Mouse (Mus musculus): ENCODE results near the gene Mark4. TPM values are rescaled to one million over a fixed set of nuclear protein-coding genes. Genes with fewer than 3 reads are reported as not detected.

Gene Mark4
- polyA plus RNA-seq, 1 experiment from 2014 or later = 16.4 TPM

DNA sequence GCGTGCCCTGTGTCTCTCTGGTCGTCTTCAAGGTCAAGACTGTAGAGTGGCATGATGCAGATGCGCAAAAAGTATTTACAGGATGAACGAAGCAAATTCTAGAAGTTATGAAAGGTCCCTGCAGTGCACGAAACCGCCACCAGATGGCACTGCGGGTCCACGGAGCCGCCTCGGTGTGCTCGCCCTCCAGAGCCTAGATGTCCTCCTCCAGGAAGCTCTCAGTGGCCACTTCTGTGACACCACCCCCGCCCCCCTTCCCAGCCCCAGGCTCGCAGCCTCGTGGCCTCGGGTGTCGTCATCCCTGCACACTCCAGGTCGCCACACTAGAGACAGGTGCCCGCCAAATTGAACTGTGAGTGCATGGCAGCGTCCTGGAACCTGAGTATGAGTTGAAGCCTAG, 53.2 kb downstream of the Mark4 start:
- no peak overlapping the region for H3K4me2 ChIP-seq (ENCODE audit: low read depth)
- no peak overlapping the region for H3K27ac ChIP-seq (ENCODE audit: low read depth, low read length)
- no peak overlapping the region for H3K4me3 ChIP-seq (ENCODE audit: low read depth, low read length)
- H3K9ac ChIP-seq (ENCODE audit: low read length) = no peak overlapping the region
- DNase-seq (ENCODE audit: low spot score) = peak; percentile 87
- no peaks in the 10 kb centered on the region for H3K36me3 ChIP-seq (ENCODE audit: control insufficient read depth, insufficient read depth, low read length)
- H3K4me1 ChIP-seq (ENCODE audit: control insufficient read depth, insufficient read depth, low read length) = peaks cover 7% of the 10 kb centered on the region; the same call in 1 of the 2 replicates
- H3K27me3 ChIP-seq (ENCODE audit: control insufficient read depth, insufficient read depth, low read length) = peaks cover 31% of the 10 kb centered on the region
- peak; percentile 71 for ATAC-seq (ENCODE audit: insufficient read depth, low FRiP score, low TSS enrichment)
- H3K9me3 ChIP-seq (ENCODE audit: control insufficient read depth, low read length) = 0 out of 2 replicates have a peak, but pooled peaks cover 3% of the 10 kb centered on the region
- 2% methylated on average over 19 of the region's 19 CpGs for WGBS

DNA sequence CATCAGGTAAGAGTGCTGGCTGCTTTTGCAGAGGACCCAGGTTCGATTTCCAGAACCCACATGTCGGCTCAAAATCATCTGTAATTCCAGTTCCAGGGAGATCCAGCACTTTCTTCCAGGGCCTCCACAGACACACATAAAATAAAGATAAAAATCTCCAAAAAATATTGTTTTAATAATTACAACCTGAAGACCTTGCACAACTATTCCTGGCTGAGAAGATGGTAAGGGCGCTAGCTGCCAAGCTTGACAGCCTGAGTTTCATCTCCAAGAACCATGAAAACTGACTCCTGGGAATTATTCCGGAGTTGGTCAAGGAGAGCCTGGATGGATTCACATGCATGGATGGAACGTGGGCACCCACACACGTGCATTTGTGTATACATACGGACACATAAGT, 54.1 kb downstream of the Mark4 start, which contains the start of gene Ckm:
TSS of gene Ckm (plus strand) at position 301 of the 400 bp plus-strand sequence.
- Histone ChIP-seq H3K4me2 (ENCODE audit: low read depth) (peak within 1 kb of the TSS; percentile 88), H3K9me3 (ENCODE audit: control insufficient read depth, low read length) (0 out of 2 replicates have a peak, but pooled peaks cover 3% of the 10 kb centered on the region), H3K36me3 (ENCODE audit: control insufficient read depth, insufficient read depth, low read length) (no peaks in the 10 kb centered on the region), H3K27ac (ENCODE audit: low read depth, low read length) (no peak within 1 kb of the TSS), H3K4me1 (ENCODE audit: control insufficient read depth, insufficient read depth, low read length) (peaks cover 10% of the 10 kb centered on the region; the same call in 1 of the 2 replicates), H3K9ac (ENCODE audit: low read length) (peak within 1 kb of the TSS; percentile 45), H3K27me3 (ENCODE audit: control insufficient read depth, insufficient read depth, low read length) (peaks cover 34% of the 10 kb centered on the region), H3K4me3 (ENCODE audit: low read depth, low read length) (peak within 1 kb of the TSS; percentile 52)
- DNase-seq (ENCODE audit: low spot score) (no peak), ATAC-seq (ENCODE audit: insufficient read depth, low FRiP score, low TSS enrichment) (no peak)
- WGBS = 55% methylated on average over 7 of the region's 7 CpGs

DNA sequence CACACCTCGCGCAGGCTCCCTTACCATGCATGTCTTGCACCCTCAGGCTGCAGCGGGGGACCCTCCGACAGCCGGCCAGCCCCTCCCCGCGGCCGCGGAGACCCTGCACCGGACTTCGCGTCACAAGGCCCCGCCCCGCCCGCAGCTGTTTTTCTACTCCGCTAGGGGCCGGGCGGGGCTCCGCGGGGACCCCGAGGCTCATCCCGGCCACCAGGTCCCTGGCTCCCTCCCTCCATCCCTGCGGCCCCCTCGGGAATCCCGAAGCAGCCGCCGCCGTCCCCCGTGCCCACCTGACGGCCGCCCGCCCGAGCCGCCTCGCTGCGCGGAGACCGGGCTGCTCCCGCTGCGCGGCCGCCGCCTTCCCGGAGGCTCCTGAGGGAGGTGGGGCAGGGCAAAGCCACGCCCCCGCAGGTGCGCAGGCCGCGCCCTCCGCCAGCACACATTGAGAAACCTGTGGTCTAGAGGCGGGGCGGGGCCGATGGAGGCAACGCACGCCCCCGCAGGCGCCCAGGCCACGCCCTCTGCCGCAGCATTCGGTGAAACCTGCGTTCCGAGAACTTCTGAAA, 54.8 kb downstream of the Mark4 start, which contains the start of gene Klc3:
TSS of gene Klc3 (minus strand) at position 374 of the 566 bp plus-strand sequence.
- peak within 1 kb of the TSS; percentile 52 for H3K4me3 ChIP-seq (ENCODE audit: low read depth, low read length)
- peaks cover 38% of the 10 kb centered on the region for H3K27me3 ChIP-seq (ENCODE audit: control insufficient read depth, insufficient read depth, low read length)
- no peak within 1 kb of the TSS for H3K27ac ChIP-seq (ENCODE audit: low read depth, low read length)
- DNase-seq (ENCODE audit: low spot score) (peak; percentile 40), ATAC-seq (ENCODE audit: insufficient read depth, low FRiP score, low TSS enrichment) (no peak)
- under 1% methylated on average over 58 of the region's 62 CpGs for WGBS
- 0 out of 2 replicates have a peak, but pooled peaks cover 3% of the 10 kb centered on the region for H3K9me3 ChIP-seq (ENCODE audit: control insufficient read depth, low read length)
- peaks cover 12% of the 10 kb centered on the region; the same call in 1 of the 2 replicates for H3K4me1 ChIP-seq (ENCODE audit: control insufficient read depth, insufficient read depth, low read length)
- peak within 1 kb of the TSS; percentile 88 for H3K4me2 ChIP-seq (ENCODE audit: low read depth)
- H3K9ac ChIP-seq (ENCODE audit: low read length) = peak within 1 kb of the TSS; percentile 45
- H3K36me3 ChIP-seq (ENCODE audit: control insufficient read depth, insufficient read depth, low read length) = no peaks in the 10 kb centered on the region

DNA sequence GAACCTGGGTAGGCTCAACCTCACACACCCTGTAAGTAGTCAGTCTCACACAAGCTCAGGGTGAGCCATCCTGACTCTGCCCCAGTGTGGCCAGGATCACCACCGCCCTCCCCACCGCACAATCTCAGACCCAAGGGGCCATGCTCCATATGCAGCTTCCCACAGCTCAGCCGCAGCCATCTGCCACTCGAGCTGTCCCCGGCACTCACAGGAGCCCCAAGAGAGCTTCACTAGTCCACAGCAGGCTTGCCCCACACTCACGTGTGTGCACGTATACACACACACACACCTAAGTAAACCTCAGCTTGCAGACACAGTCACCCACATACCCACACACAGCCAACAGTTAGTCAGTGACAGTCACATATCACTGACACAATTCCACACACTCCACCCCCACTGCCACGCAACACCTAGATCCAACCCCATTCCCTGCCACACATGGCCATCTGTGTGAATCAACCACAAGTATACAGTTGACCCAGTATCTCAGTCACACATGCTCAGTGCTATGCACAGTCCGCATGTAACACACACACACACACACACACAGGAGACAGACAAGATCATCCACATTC, 56.0 kb downstream of the Mark4 start:
- H3K27ac ChIP-seq (ENCODE audit: low read depth, low read length) = no peak overlapping the region
- H3K4me1 ChIP-seq (ENCODE audit: control insufficient read depth, insufficient read depth, low read length) = peaks cover 12% of the 10 kb centered on the region; the same call in 1 of the 2 replicates
- no peak overlapping the region for H3K4me2 ChIP-seq (ENCODE audit: low read depth)
- 85% methylated on average over 9 of the region's 9 CpGs for WGBS
- H3K9me3 ChIP-seq (ENCODE audit: control insufficient read depth, low read length) = 0 out of 2 replicates have a peak, but pooled peaks cover 3% of the 10 kb centered on the region
- no peaks in the 10 kb centered on the region for H3K36me3 ChIP-seq (ENCODE audit: control insufficient read depth, insufficient read depth, low read length)
- ATAC-seq (ENCODE audit: insufficient read depth, low FRiP score, low TSS enrichment) (no peak), DNase-seq (ENCODE audit: low spot score) (no peak)
- no peak overlapping the region for H3K4me3 ChIP-seq (ENCODE audit: low read depth, low read length)
- H3K9ac ChIP-seq (ENCODE audit: low read length) = no peak overlapping the region
- peaks cover 38% of the 10 kb centered on the region for H3K27me3 ChIP-seq (ENCODE audit: control insufficient read depth, insufficient read depth, low read length)

DNA sequence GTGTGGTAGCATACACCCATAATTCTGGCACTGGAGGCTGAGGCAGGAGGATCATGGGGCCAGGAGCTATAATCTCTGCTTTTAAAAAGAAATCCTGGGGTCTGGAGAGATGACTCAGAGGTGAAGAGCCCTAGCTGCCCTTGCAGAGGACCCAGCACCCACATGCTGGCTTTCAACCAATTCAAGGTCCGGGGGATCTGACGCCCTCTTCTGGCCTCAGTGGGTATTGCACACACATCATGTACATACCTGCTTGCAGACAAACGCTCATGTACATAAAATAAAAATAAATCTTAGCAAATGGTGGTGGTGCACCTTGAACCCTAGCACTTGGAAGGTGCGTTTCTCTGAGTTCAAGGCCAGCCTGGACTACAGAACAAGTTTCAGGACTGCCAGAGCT, 57.7 kb downstream of the Mark4 start:
- H3K9me3 ChIP-seq (ENCODE audit: control insufficient read depth, low read length) = 0 out of 2 replicates have a peak, but pooled peaks cover 3% of the 10 kb centered on the region
- H3K27me3 ChIP-seq (ENCODE audit: control insufficient read depth, insufficient read depth, low read length) = peaks cover 38% of the 10 kb centered on the region
- ATAC-seq (ENCODE audit: insufficient read depth, low FRiP score, low TSS enrichment) (no peak), DNase-seq (ENCODE audit: low spot score) (no peak)
- no peaks in the 10 kb centered on the region for H3K36me3 ChIP-seq (ENCODE audit: control insufficient read depth, insufficient read depth, low read length)
- no peak overlapping the region for H3K4me3 ChIP-seq (ENCODE audit: low read depth, low read length)
- no peak overlapping the region for H3K27ac ChIP-seq (ENCODE audit: low read depth, low read length)
- no peak overlapping the region for H3K9ac ChIP-seq (ENCODE audit: low read length)
- WGBS = 81% methylated on average over 4 of the region's 4 CpGs
- H3K4me2 ChIP-seq (ENCODE audit: low read depth) = no peak overlapping the region
- peaks cover 12% of the 10 kb centered on the region; the same call in 1 of the 2 replicates for H3K4me1 ChIP-seq (ENCODE audit: control insufficient read depth, insufficient read depth, low read length)

DNA sequence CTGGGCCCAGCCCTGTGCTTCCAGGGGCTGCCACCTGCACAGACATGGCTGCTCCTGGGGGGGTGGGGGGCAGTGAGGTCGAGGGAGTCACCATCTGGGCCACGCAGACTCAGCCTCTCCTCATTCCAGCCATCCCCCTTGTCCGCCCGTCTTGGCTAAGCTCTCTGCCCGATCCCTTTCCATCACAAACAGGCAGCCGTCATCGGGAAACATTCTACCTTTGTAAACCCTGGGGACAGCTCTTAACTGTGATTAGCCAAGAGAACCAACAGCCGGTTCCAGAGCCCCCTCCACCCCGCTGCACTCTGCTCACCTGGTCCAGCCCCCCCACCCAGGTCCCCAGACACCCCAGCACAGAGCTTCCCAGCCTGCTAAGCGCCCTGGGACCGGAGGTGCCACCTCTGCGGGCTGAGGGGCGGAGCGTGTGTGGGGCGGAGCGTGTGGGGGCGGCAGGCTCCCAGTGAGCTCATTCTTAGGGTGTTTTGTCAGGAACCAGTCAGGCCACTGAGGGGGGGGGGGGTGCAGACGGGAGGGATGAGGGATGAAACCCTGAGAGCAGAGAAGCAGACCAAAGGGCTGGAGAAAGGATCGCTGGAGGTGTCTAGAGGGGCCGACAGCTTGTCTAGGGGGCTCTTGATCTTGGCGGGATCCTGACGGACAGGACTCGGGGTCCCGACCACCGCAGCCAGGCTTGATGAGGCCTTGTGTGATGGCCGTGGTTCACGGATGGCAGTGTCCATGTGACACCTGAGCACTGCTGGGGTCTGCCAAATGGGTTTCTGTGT, 58.9 kb downstream of the Mark4 start:
- Histone ChIP-seq H3K27me3 (ENCODE audit: control insufficient read depth, insufficient read depth, low read length) (peaks cover 35% of the 10 kb centered on the region), H3K4me3 (ENCODE audit: low read depth, low read length) (peak overlapping the region; percentile 18; the same call in 1 of the 2 replicates), H3K4me2 (ENCODE audit: low read depth) (peak overlapping the region; percentile 40), H3K9ac (ENCODE audit: low read length) (peak overlapping the region; percentile 22), H3K9me3 (ENCODE audit: control insufficient read depth, low read length) (0 out of 2 replicates have a peak, but pooled peaks cover 3% of the 10 kb centered on the region), H3K27ac (ENCODE audit: low read depth, low read length) (no peak overlapping the region), H3K4me1 (ENCODE audit: control insufficient read depth, insufficient read depth, low read length) (peaks cover 12% of the 10 kb centered on the region; the same call in 1 of the 2 replicates), H3K36me3 (ENCODE audit: control insufficient read depth, insufficient read depth, low read length) (peaks cover 6% of the 10 kb centered on the region)
- DNase-seq (ENCODE audit: low spot score) = peak; percentile 41
- 5% methylated on average over 27 of the region's 27 CpGs for WGBS
- ATAC-seq (ENCODE audit: insufficient read depth, low FRiP score, low TSS enrichment) = no peak

DNA sequence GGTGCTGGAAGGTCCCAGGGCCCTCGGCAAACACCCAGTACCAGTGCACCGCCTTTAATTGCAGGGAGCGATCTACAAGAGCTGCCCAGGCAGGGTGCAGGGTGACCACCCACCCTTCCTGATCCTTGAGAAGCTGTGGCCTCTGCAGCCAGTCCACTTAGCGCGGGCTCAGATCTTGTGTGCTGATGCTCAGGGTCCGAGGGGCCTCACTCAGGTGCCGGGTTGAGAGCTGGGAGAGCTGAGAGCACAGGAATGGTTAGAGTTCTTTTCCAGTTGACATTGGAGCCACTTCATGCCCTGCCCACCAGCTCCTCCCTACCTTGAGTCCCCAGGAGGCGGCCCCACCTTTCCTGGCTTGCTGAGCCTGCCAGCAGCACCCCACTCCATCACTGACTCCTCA, 64.1 kb downstream of the Mark4 start:
- DNase-seq (ENCODE audit: low spot score) = no peak
- H3K27ac ChIP-seq (ENCODE audit: low read depth, low read length) = no peak overlapping the region
- H3K9me3 ChIP-seq (ENCODE audit: control insufficient read depth, low read length) = no peaks in the 10 kb centered on the region
- no peak overlapping the region for H3K4me3 ChIP-seq (ENCODE audit: low read depth, low read length)
- 0 out of 2 replicates have a peak, but pooled peaks cover 2% of the 10 kb centered on the region for H3K4me1 ChIP-seq (ENCODE audit: control insufficient read depth, insufficient read depth, low read length)
- peaks cover 4% of the 10 kb centered on the region; the same call in 1 of the 2 replicates for H3K27me3 ChIP-seq (ENCODE audit: control insufficient read depth, insufficient read depth, low read length)
- no peak for ATAC-seq (ENCODE audit: insufficient read depth, low FRiP score, low TSS enrichment)
- 88% methylated on average over 8 of the region's 8 CpGs for WGBS
- H3K9ac ChIP-seq (ENCODE audit: low read length) = no peak overlapping the region
- no peak overlapping the region for H3K4me2 ChIP-seq (ENCODE audit: low read depth)
- H3K36me3 ChIP-seq (ENCODE audit: control insufficient read depth, insufficient read depth, low read length) = peaks cover 37% of the 10 kb centered on the region

DNA sequence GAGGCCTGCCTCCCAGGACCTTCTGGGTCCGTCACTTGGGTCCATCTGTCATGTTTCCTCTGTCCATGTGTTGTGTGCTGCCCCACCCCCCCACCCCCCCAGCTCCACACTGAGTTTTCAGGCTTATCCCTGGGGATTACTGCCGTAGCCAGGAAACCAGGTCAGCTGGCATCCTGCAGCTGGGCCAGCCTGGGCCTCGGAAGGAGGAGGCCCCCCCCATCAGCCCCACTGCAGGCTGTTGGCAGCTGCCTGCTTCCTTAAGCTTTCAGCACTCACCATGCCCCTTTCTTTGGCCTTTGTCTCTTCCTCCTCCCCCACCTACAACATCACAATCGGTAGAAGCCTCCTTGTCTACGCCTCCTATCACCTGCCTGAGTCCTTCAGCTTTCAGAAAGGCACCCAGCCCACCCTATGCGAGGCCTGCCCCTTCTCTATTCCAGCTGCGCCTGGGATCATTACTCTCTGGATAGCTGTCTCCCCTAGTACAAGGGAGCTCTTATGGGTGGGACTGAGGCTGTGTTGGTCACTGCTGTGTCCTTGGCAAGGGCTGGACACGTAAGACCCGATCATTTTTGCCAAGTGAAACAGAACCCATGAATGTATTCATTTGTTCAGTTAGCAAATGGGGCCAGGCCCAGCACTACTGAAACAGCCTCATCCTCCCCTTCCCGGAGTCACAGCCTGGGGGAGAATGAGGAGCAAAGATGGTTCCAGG, 69.8 kb downstream of the Mark4 start:
- 80% methylated on average over 10 of the region's 10 CpGs for WGBS
- no peaks in the 10 kb centered on the region for H3K4me1 ChIP-seq (ENCODE audit: control insufficient read depth, insufficient read depth, low read length)
- no peaks in the 10 kb centered on the region for H3K27me3 ChIP-seq (ENCODE audit: control insufficient read depth, insufficient read depth, low read length)
- H3K9me3 ChIP-seq (ENCODE audit: control insufficient read depth, low read length) = no peaks in the 10 kb centered on the region
- no peak overlapping the region; the same call in 1 of the 2 replicates for H3K9ac ChIP-seq (ENCODE audit: low read length)
- ATAC-seq (ENCODE audit: insufficient read depth, low FRiP score, low TSS enrichment) (no peak), DNase-seq (ENCODE audit: low spot score) (no peak)
- no peak overlapping the region for H3K27ac ChIP-seq (ENCODE audit: low read depth, low read length)
- H3K4me2 ChIP-seq (ENCODE audit: low read depth) = no peak overlapping the region
- no peak overlapping the region for H3K4me3 ChIP-seq (ENCODE audit: low read depth, low read length)
- H3K36me3 ChIP-seq (ENCODE audit: control insufficient read depth, insufficient read depth, low read length) = peaks cover 43% of the 10 kb centered on the region

Data from neural tube, embryonic 11.5 days (tissue).